Mouse (Mus musculus): ENCODE results near the gene Slc1a6. TPM values are rescaled to one million over a fixed set of nuclear protein-coding genes. Genes with fewer than 3 reads are reported as not detected.
"Not testable (repeated sequence)": the region's sequence is repeated elsewhere in the genome, so short reads cannot be mapped to it uniquely, and the experiment has no call there.

Gene Slc1a6
- polyA plus RNA-seq, 1 experiment from 2014 or later: 0.67 TPM

DNA sequence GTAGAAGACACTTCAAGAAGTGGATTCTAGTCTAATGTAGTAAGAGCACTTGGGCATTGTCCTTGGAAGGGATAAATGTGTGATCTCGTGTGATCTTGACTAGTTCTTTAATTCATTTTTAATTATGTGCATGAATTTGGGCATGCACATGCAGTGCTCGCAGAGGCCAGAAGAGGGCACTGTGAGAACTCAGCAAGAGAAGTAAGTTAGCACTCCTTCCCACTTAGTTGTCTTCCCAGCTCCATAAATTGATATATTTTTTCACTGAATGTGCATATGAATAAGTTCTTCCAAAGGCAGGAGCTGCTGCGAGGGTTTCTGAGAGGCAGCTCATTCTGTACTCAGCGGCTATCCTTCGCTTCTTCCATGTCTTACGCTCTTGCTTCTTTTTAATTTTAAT lies 24.3 kb upstream of the Slc1a6 start:
- Histone ChIP-seq H3K9me3 (replicated peaks; ENCODE audit: control insufficient read depth, low read length) (no peaks in the 10 kb centered on the region), H3K4me3 (replicated peaks; ENCODE audit: low read length) (no peak overlapping the region), H3K4me2 (ENCODE audit: low read depth, low read length) (no peak overlapping the region), H3K4me1 (ENCODE audit: control insufficient read depth, insufficient read depth, low read length) (peaks cover 4% of the 10 kb centered on the region; the same call in 1 of the 2 replicates), H3K36me3 (ENCODE audit: control insufficient read depth, insufficient read depth, low read length) (no peaks in the 10 kb centered on the region), H3K27me3 (ENCODE audit: control insufficient read depth, insufficient read depth, low read length) (no peaks in the 10 kb centered on the region; the same call in 1 of the 2 replicates), H3K9ac (ENCODE audit: low read length) (no peak overlapping the region), H3K27ac (ENCODE audit: low read length) (no peak overlapping the region)
- WGBS: 33% methylated on average over 6 of the region's 6 CpGs
- ATAC-seq (ENCODE audit: insufficient read depth, low FRiP score): no peak

DNA sequence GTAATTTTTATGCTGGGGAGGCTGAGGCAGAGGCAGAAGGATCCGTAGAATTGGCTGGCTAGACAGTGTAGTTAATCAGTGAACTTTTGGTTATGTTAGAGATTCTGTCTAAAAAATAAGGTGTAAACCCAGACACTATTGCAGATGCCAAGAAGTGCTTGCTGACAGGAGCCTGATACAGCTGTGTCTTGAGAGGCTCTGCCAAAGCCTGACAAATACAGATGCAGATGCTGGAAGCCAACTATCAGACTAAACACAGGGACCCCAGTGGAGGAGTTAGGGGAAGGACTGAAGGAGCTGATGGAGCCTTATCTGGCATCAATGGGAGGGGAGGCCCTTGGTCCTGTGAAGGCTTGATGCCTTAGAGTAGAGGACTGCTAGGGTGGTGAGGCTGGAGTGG lies 14.7 kb upstream of the Slc1a6 start:
- H3K4me2 ChIP-seq (ENCODE audit: low read depth, low read length): no peak overlapping the region
- no peaks in the 10 kb centered on the region for H3K36me3 ChIP-seq (ENCODE audit: control insufficient read depth, insufficient read depth, low read length)
- no peak overlapping the region for H3K4me3 ChIP-seq (replicated peaks; ENCODE audit: low read length)
- WGBS: 69% methylated on average over 1 of the region's 1 CpGs
- no peaks in the 10 kb centered on the region for H3K4me1 ChIP-seq (ENCODE audit: control insufficient read depth, insufficient read depth, low read length)
- H3K27me3 ChIP-seq (ENCODE audit: control insufficient read depth, insufficient read depth, low read length): no peaks in the 10 kb centered on the region
- no peak overlapping the region for H3K9ac ChIP-seq (ENCODE audit: low read length)
- no peak for ATAC-seq (ENCODE audit: insufficient read depth, low FRiP score)
- peaks cover 3% of the 10 kb centered on the region; the same call in 1 of the 2 replicates for H3K9me3 ChIP-seq (replicated peaks; ENCODE audit: control insufficient read depth, low read length)
- no peak overlapping the region for H3K27ac ChIP-seq (ENCODE audit: low read length)

DNA sequence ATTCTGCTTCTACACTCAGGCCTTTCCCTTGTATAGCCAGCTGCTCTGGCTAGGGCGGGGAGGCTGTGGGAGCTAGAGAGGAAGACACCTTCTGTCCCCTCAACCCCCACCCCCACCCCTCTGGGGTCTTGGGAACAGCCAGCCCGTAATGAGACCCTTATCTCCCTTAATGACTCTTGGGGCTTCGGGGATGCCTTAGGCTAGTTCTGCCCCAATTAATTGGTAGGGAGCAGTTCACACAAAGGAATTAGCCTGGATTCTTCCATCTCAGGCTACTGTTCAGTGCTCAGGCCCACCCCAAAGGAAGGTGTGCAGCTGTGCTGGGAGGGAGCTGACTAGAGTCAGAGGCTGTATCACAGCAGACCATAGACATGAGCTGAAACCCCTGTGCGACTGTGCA lies 4.5 kb upstream of the Slc1a6 start:
- no peak for ATAC-seq (ENCODE audit: insufficient read depth, low FRiP score)
- Histone ChIP-seq H3K4me3 (replicated peaks; ENCODE audit: low read length) (no peak overlapping the region), H3K27ac (ENCODE audit: low read length) (no peak overlapping the region), H3K4me2 (ENCODE audit: low read depth, low read length) (no peak overlapping the region), H3K4me1 (ENCODE audit: control insufficient read depth, insufficient read depth, low read length) (no peaks in the 10 kb centered on the region), H3K36me3 (ENCODE audit: control insufficient read depth, insufficient read depth, low read length) (no peaks in the 10 kb centered on the region), H3K9ac (ENCODE audit: low read length) (no peak overlapping the region), H3K9me3 (replicated peaks; ENCODE audit: control insufficient read depth, low read length) (no peaks in the 10 kb centered on the region), H3K27me3 (ENCODE audit: control insufficient read depth, insufficient read depth, low read length) (no peaks in the 10 kb centered on the region)
- 54% methylated on average over 4 of the region's 4 CpGs for WGBS

DNA sequence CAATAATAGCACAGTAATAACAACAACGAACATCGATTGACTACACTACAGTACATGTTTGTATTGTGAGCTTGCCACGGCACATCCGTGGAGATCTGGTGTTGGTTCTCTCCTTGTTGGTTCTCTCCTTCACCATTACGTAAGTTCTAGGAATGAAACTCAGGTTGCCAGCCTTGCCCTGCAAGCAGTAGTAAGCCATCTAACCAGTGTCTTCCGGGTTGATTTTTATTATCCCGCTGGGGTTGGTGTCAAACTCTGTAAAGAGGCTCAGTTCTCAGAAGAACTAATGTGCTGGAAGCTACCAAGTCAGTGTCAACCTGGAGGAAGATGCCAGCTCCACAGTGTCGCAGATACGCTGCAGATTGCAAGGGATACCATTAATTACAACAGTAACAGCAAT lies 769 bp upstream of the Slc1a6 start:
- Histone ChIP-seq H3K9me3 (replicated peaks; ENCODE audit: control insufficient read depth, low read length) (no peaks in the 10 kb centered on the region), H3K27ac (ENCODE audit: low read length) (no peak overlapping the region), H3K9ac (ENCODE audit: low read length) (peak overlapping the region; percentile 73; the same call in 1 of the 2 replicates), H3K36me3 (ENCODE audit: control insufficient read depth, insufficient read depth, low read length) (no peaks in the 10 kb centered on the region), H3K27me3 (ENCODE audit: control insufficient read depth, insufficient read depth, low read length) (no peaks in the 10 kb centered on the region), H3K4me3 (replicated peaks; ENCODE audit: low read length) (peak overlapping the region; percentile 54), H3K4me1 (ENCODE audit: control insufficient read depth, insufficient read depth, low read length) (no peaks in the 10 kb centered on the region), H3K4me2 (ENCODE audit: low read depth, low read length) (peak overlapping the region; percentile 97)
- no peak for ATAC-seq (ENCODE audit: insufficient read depth, low FRiP score)
- WGBS: 55% methylated on average over 9 of the region's 9 CpGs

DNA sequence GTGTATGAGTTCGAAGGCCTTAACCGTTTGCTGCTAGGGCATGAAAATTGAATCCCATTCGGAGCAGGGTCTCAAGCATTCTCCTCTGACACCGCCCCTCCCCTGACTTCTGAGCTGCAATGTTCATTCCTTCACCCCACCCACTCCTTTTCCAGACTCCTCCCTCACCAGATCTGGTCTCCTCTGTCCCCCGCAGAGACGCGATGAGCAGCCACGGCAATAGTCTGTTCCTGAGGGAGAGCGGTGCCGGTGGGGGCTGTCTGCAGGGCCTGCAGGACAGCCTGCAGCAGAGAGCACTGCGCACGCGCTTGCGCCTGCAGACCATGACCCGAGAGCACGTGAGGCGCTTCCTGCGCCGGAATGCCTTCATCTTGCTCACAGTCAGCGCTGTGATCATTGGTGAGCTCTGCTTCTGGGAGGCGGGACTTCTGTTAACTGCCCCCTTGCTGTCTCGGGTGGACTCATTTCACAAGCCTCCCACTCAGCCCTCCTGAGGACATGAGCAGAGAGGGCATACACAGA lies 7.3 kb downstream of the Slc1a6 start:
- 6% methylated on average over 22 of the region's 22 CpGs for WGBS
- peak overlapping the region; percentile 52 for H3K27ac ChIP-seq (ENCODE audit: low read length)
- peak overlapping the region; percentile 55 for H3K4me3 ChIP-seq (replicated peaks; ENCODE audit: low read length)
- H3K9me3 ChIP-seq (replicated peaks; ENCODE audit: control insufficient read depth, low read length): no peaks in the 10 kb centered on the region
- no peaks in the 10 kb centered on the region for H3K36me3 ChIP-seq (ENCODE audit: control insufficient read depth, insufficient read depth, low read length)
- peak overlapping the region; percentile 77 for H3K9ac ChIP-seq (ENCODE audit: low read length)
- peak; percentile 94 for ATAC-seq (ENCODE audit: insufficient read depth, low FRiP score)
- no peaks in the 10 kb centered on the region for H3K27me3 ChIP-seq (ENCODE audit: control insufficient read depth, insufficient read depth, low read length)
- peak overlapping the region; percentile 71 for H3K4me2 ChIP-seq (ENCODE audit: low read depth, low read length)
- H3K4me1 ChIP-seq (ENCODE audit: control insufficient read depth, insufficient read depth, low read length): 0 out of 2 replicates have a peak, but pooled peaks cover 8% of the 10 kb centered on the region

DNA sequence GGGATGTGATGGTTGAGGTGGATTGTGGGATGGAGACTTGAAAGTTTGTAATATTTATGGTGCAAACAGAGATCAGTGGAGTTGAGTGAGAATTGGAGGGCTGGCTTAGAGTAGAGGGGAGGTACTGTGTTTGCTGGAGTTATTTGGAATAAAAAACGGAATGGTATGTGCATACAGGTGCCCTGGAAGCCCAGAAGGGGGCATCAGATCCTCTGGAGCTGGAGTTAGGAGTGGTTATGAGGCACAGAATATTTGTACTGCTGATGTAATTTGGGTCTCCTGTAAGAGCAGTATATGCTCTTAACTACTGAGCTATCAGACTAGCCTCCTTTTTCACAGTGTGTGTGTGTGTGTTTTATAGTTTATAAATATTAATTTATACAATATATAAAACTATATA lies 10.3 kb downstream of the Slc1a6 start:
- no peaks in the 10 kb centered on the region for H3K27me3 ChIP-seq (ENCODE audit: control insufficient read depth, insufficient read depth, low read length)
- H3K4me1 ChIP-seq (ENCODE audit: control insufficient read depth, insufficient read depth, low read length): 0 out of 2 replicates have a peak, but pooled peaks cover 8% of the 10 kb centered on the region
- 30% methylated on average over 1 of the region's 1 CpGs for WGBS
- H3K4me2 ChIP-seq (ENCODE audit: low read depth, low read length): no peak overlapping the region
- no peak overlapping the region for H3K27ac ChIP-seq (ENCODE audit: low read length)
- H3K4me3 ChIP-seq (replicated peaks; ENCODE audit: low read length): no peak overlapping the region
- H3K36me3 ChIP-seq (ENCODE audit: control insufficient read depth, insufficient read depth, low read length): no peaks in the 10 kb centered on the region
- ATAC-seq (ENCODE audit: insufficient read depth, low FRiP score): no peak
- no peaks in the 10 kb centered on the region for H3K9me3 ChIP-seq (replicated peaks; ENCODE audit: control insufficient read depth, low read length)
- no peak overlapping the region for H3K9ac ChIP-seq (ENCODE audit: low read length)

DNA sequence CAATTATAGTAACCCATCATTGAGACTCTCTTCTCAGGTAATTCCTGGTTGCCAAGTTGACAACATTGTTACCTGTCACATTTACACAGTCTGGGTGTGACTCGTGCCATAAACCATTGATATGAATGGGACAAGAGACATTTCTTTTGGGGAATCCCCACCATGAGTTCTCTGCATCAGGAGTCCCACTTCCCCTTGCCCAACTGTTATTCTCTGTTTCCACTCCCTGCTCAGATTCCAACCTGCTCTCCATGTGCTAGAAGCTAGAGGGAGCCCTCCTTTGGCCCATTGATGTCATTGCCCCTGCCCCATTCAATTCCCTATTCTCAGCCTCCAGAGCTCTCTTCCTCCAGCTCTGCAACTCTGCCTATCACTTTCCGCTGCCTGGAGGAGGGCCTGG lies 21.2 kb downstream of the Slc1a6 start:
- H3K4me1 ChIP-seq (ENCODE audit: control insufficient read depth, insufficient read depth, low read length): no peaks in the 10 kb centered on the region
- no peak overlapping the region for H3K4me2 ChIP-seq (ENCODE audit: low read depth, low read length)
- no peak for ATAC-seq (ENCODE audit: insufficient read depth, low FRiP score)
- H3K27me3 ChIP-seq (ENCODE audit: control insufficient read depth, insufficient read depth, low read length): no peaks in the 10 kb centered on the region
- 71% methylated on average over 2 of the region's 2 CpGs for WGBS
- no peak overlapping the region for H3K27ac ChIP-seq (ENCODE audit: low read length)
- H3K36me3 ChIP-seq (ENCODE audit: control insufficient read depth, insufficient read depth, low read length): no peaks in the 10 kb centered on the region
- no peak overlapping the region for H3K9ac ChIP-seq (ENCODE audit: low read length)
- H3K9me3 ChIP-seq (replicated peaks; ENCODE audit: control insufficient read depth, low read length): no peaks in the 10 kb centered on the region
- H3K4me3 ChIP-seq (replicated peaks; ENCODE audit: low read length): no peak overlapping the region

DNA sequence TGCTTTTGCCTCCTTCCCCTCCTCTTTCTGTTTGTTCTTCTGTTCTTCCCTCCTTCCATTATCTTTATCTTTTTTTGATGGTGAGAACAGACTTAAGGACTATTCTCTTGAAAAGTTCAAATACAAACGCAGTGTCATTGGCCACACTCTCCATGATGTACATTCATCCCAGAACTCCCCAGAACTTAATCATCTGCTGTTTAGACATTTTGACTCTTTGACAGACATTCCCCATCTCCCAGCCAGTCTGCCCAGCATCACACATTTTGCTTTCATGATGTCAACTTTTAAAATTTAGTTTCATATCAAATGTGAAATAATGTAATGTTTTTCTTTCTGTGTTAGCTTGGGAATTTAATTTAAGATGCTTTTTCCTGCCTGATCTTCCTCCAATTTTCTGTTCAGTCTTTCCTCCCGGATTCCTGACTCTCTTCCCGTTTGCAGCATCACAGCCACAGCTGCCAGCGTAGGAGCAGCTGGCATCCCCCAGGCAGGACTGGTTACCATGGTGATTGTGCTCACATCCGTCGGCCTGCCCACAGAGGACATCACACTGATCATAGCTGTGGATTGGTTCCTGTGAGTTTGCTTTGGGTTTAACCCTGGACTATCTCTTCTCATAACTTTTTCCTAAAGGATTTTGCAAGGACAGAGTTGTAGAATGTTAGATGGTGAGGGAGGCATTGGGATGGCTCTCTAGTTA lies 32.2 kb downstream of the Slc1a6 start:
- H3K4me1 ChIP-seq (ENCODE audit: control insufficient read depth, insufficient read depth, low read length): no peaks in the 10 kb centered on the region
- no peak for ATAC-seq (ENCODE audit: insufficient read depth, low FRiP score)
- no peak overlapping the region for H3K27ac ChIP-seq (ENCODE audit: low read length)
- H3K4me2 ChIP-seq (ENCODE audit: low read depth, low read length): no peak overlapping the region
- no peaks in the 10 kb centered on the region for H3K36me3 ChIP-seq (ENCODE audit: control insufficient read depth, insufficient read depth, low read length)
- WGBS: 55% methylated on average over 6 of the region's 6 CpGs
- no peaks in the 10 kb centered on the region for H3K27me3 ChIP-seq (ENCODE audit: control insufficient read depth, insufficient read depth, low read length)
- no peak overlapping the region for H3K9ac ChIP-seq (ENCODE audit: low read length)
- no peaks in the 10 kb centered on the region for H3K9me3 ChIP-seq (replicated peaks; ENCODE audit: control insufficient read depth, low read length)
- no peak overlapping the region for H3K4me3 ChIP-seq (replicated peaks; ENCODE audit: low read length)

DNA sequence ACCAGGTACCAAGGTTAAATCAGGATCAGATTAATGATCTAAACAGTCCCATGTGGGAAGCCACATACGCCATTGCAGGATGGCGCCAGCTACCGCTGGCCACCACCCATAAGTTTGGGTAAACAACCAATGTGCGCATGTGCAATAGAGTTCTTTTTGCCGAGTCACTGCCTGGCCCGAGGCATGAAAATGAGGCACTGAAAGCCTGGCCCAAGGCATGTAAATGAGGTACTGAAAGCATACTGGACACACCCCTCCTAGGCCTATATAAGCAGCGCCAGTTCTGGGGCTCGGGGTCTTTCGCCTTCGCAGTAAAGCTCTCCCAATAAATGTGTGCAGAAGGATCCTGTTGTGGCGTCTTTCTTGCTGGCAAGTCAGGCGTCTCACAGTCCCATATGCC lies 60.2 kb downstream of the Slc1a6 start:
- H3K27ac ChIP-seq (ENCODE audit: low read length); H3K36me3 ChIP-seq (ENCODE audit: control insufficient read depth, insufficient read depth, low read length); H3K9me3 ChIP-seq (replicated peaks; ENCODE audit: control insufficient read depth, low read length); ATAC-seq (ENCODE audit: insufficient read depth, low FRiP score); H3K9ac ChIP-seq (ENCODE audit: low read length); H3K4me1 ChIP-seq (ENCODE audit: control insufficient read depth, insufficient read depth, low read length); H3K4me2 ChIP-seq (ENCODE audit: low read depth, low read length); H3K27me3 ChIP-seq (ENCODE audit: control insufficient read depth, insufficient read depth, low read length); H3K4me3 ChIP-seq (replicated peaks; ENCODE audit: low read length): not testable (repeated sequence)
- WGBS: 91% methylated on average over 12 of the region's 12 CpGs
